Mouse (Mus musculus): ENCODE results near the gene Itpripl2. TPM values are rescaled to one million over a fixed set of nuclear protein-coding genes. Genes with fewer than 3 reads are reported as not detected.

Gene Itpripl2
- polyA plus RNA-seq, 1 experiment: 0.57 TPM

- Histone ChIP-seq H3K4me3 (ENCODE audit: control insufficient read depth, low read depth, low read length) (no peak overlapping the region), H3K4me1 (ENCODE audit: control insufficient read depth, insufficient read depth, low read length) (no peaks in the 10 kb centered on the region), H3K27me3 (ENCODE audit: control insufficient read depth, insufficient read depth, low read length) (no peaks in the 10 kb centered on the region), H3K27ac (ENCODE audit: control insufficient read depth, insufficient read depth, low read depth, low read length) (no peak overlapping the region), H3K36me3 (ENCODE audit: control insufficient read depth, insufficient read depth, low read length) (no peaks in the 10 kb centered on the region)
- TF ChIP-seq POLR2A (IDR thresholded peaks at IDR 0.05; ENCODE audit: control insufficient read depth, low read depth, low read length) (no peak), CTCF (IDR thresholded peaks at IDR 0.05; ENCODE audit: control insufficient read depth, insufficient read depth, insufficient replicate concordance, low read depth, low read length) (no peak)
These were observed 16.6 kb downstream of the Itpripl2 start for GRCm38 (mm10) chr7:118475008-118475705.

DNA sequence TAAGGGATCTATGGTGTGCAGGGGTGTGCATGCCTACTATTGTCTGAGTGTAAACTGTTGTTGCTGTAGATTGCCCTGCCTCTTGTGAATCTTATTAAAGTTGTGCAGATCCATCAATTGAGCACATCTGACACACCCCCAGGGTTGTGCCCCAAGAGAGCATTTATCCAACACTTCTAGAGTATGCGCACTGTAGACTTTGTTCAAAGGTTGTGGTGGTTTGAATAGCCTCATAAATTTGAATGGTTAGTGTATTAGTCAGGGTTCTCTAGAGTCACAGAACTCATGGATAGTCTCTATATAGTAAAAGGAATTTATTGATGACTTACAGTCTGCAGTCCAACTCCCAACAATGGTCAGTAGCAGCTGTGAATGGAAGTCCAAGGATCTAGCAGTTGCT lies 18.9 kb downstream of the Itpripl2 start:
- Histone ChIP-seq H3K27me3 (ENCODE audit: control insufficient read depth, insufficient read depth, low read length) (no peaks in the 10 kb centered on the region), H3K27ac (ENCODE audit: control insufficient read depth, insufficient read depth, low read depth, low read length) (no peak overlapping the region), H3K4me1 (ENCODE audit: control insufficient read depth, insufficient read depth, low read length) (no peaks in the 10 kb centered on the region), H3K36me3 (ENCODE audit: control insufficient read depth, insufficient read depth, low read length) (no peaks in the 10 kb centered on the region), H3K4me3 (ENCODE audit: control insufficient read depth, low read depth, low read length) (no peak overlapping the region)
- no peak for TF ChIP-seq POLR2A (IDR thresholded peaks at IDR 0.05; ENCODE audit: control insufficient read depth, low read depth, low read length)
- no peak for TF ChIP-seq CTCF (IDR thresholded peaks at IDR 0.05; ENCODE audit: control insufficient read depth, insufficient read depth, insufficient replicate concordance, low read depth, low read length)

DNA sequence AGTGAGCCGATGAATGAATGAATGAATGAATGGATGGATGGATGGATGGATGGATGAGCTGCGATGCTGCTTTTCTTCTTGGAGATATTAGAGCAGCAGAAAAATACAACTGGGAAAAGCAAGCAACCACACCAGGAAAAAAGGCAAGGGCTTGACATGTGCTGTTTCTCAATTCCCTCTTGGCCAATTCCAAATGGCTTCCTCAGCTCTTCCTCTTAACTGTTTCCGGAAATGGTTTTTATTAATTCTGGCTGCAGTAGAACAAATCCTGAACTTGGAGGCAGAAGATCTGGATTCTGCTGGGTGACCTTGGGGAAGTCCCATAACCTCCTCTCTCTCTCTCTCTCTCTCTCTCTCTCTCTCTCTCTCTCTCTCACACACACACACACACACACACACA lies 23.7 kb downstream of the Itpripl2 start:
- H3K27ac ChIP-seq (ENCODE audit: control insufficient read depth, insufficient read depth, low read depth, low read length): no peak overlapping the region
- no peaks in the 10 kb centered on the region for H3K27me3 ChIP-seq (ENCODE audit: control insufficient read depth, insufficient read depth, low read length)
- no peaks in the 10 kb centered on the region for H3K4me1 ChIP-seq (ENCODE audit: control insufficient read depth, insufficient read depth, low read length)
- TF ChIP-seq POLR2A (IDR thresholded peaks at IDR 0.05; ENCODE audit: control insufficient read depth, low read depth, low read length) (no peak), CTCF (IDR thresholded peaks at IDR 0.05; ENCODE audit: control insufficient read depth, insufficient read depth, insufficient replicate concordance, low read depth, low read length) (no peak)
- no peak overlapping the region for H3K4me3 ChIP-seq (ENCODE audit: control insufficient read depth, low read depth, low read length)
- no peaks in the 10 kb centered on the region for H3K36me3 ChIP-seq (ENCODE audit: control insufficient read depth, insufficient read depth, low read length)

GRCm38 (mm10) chr7:118464432-118464831 lies 27.3 kb downstream of the Itpripl2 start:
- Histone ChIP-seq H3K27me3 (ENCODE audit: control insufficient read depth, insufficient read depth, low read length) (no peaks in the 10 kb centered on the region), H3K4me3 (ENCODE audit: control insufficient read depth, low read depth, low read length) (no peak overlapping the region), H3K4me1 (ENCODE audit: control insufficient read depth, insufficient read depth, low read length) (no peaks in the 10 kb centered on the region), H3K36me3 (ENCODE audit: control insufficient read depth, insufficient read depth, low read length) (no peaks in the 10 kb centered on the region), H3K27ac (ENCODE audit: control insufficient read depth, insufficient read depth, low read depth, low read length) (no peak overlapping the region)
- TF ChIP-seq CTCF (IDR thresholded peaks at IDR 0.05; ENCODE audit: control insufficient read depth, insufficient read depth, insufficient replicate concordance, low read depth, low read length) (no peak), POLR2A (IDR thresholded peaks at IDR 0.05; ENCODE audit: control insufficient read depth, low read depth, low read length) (no peak)

GRCm38 (mm10) chr7:118462818-118463762 lies 28.7 kb downstream of the Itpripl2 start:
- H3K36me3 ChIP-seq (ENCODE audit: control insufficient read depth, insufficient read depth, low read length): no peaks in the 10 kb centered on the region
- no peak overlapping the region for H3K27ac ChIP-seq (ENCODE audit: control insufficient read depth, insufficient read depth, low read depth, low read length)
- no peak overlapping the region for H3K4me3 ChIP-seq (ENCODE audit: control insufficient read depth, low read depth, low read length)
- TF ChIP-seq CTCF (IDR thresholded peaks at IDR 0.05; ENCODE audit: control insufficient read depth, insufficient read depth, insufficient replicate concordance, low read depth, low read length): no peak
- no peak for TF ChIP-seq POLR2A (IDR thresholded peaks at IDR 0.05; ENCODE audit: control insufficient read depth, low read depth, low read length)
- H3K4me1 ChIP-seq (ENCODE audit: control insufficient read depth, insufficient read depth, low read length): no peaks in the 10 kb centered on the region
- H3K27me3 ChIP-seq (ENCODE audit: control insufficient read depth, insufficient read depth, low read length): no peaks in the 10 kb centered on the region

GRCm38 (mm10) chr7:118461400-118462136 lies 30.2 kb downstream of the Itpripl2 start:
- no peak for TF ChIP-seq CTCF (IDR thresholded peaks at IDR 0.05; ENCODE audit: control insufficient read depth, insufficient read depth, insufficient replicate concordance, low read depth, low read length)
- TF ChIP-seq POLR2A (IDR thresholded peaks at IDR 0.05; ENCODE audit: control insufficient read depth, low read depth, low read length): no peak
- Histone ChIP-seq H3K4me1 (ENCODE audit: control insufficient read depth, insufficient read depth, low read length) (no peaks in the 10 kb centered on the region), H3K4me3 (ENCODE audit: control insufficient read depth, low read depth, low read length) (no peak overlapping the region), H3K27me3 (ENCODE audit: control insufficient read depth, insufficient read depth, low read length) (no peaks in the 10 kb centered on the region), H3K36me3 (ENCODE audit: control insufficient read depth, insufficient read depth, low read length) (no peaks in the 10 kb centered on the region), H3K27ac (ENCODE audit: control insufficient read depth, insufficient read depth, low read depth, low read length) (no peak overlapping the region)

DNA sequence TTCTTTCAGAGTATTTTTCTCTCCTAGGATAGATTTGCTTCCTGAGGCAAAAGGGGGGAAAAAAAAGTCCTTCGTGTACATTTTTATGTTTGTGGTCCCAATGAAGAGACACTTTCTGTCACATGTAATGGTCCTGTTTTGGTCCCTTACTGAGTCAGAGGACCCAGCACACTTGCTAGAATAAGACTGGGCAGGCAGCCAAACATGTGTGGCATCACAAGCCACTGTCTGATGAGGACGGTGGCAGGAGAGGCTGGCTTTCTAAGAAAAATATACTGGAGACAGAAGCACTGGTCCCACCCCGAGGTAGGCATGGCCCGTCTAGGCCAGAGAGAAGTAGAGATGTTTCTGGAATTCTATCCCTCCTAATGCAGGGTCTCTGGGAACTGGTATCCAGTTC lies 38.1 kb downstream of the Itpripl2 start:
- TF ChIP-seq POLR2A (IDR thresholded peaks at IDR 0.05; ENCODE audit: control insufficient read depth, low read depth, low read length) (no peak), CTCF (IDR thresholded peaks at IDR 0.05; ENCODE audit: control insufficient read depth, insufficient read depth, insufficient replicate concordance, low read depth, low read length) (no peak)
- H3K36me3 ChIP-seq (ENCODE audit: control insufficient read depth, insufficient read depth, low read length): no peaks in the 10 kb centered on the region
- no peak overlapping the region for H3K27ac ChIP-seq (ENCODE audit: control insufficient read depth, insufficient read depth, low read depth, low read length)
- no peaks in the 10 kb centered on the region; the same call in 1 of the 2 replicates for H3K4me1 ChIP-seq (ENCODE audit: control insufficient read depth, insufficient read depth, low read length)
- H3K4me3 ChIP-seq (ENCODE audit: control insufficient read depth, low read depth, low read length): no peak overlapping the region
- H3K27me3 ChIP-seq (ENCODE audit: control insufficient read depth, insufficient read depth, low read length): no peaks in the 10 kb centered on the region
